Mouse (Mus musculus): Measurements from ENCODE around the gene BC034090.

Gene BC034090

DNA sequence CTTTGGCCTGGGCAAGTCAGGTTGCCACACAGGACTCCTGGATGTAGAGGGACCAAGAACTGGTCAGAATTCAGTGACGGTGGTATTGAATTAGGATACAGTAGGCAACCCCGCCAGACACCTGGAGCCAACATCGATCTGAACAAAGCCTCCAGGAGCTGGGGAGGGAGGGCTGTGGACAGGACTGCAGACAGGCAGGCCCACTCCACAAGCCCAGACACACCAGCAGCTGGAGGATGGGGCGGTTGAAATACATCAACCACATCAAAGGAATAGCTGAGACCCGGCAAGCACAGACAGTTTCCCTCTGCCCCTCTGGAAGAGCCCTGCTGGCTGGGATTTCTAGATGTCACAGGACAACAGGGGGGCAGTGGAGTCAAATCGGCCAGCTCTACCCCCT lies 27.4 kb downstream of the BC034090 start:
- no peak for DNase-seq (ENCODE audit: low spot score in 2 of 2)

DNA sequence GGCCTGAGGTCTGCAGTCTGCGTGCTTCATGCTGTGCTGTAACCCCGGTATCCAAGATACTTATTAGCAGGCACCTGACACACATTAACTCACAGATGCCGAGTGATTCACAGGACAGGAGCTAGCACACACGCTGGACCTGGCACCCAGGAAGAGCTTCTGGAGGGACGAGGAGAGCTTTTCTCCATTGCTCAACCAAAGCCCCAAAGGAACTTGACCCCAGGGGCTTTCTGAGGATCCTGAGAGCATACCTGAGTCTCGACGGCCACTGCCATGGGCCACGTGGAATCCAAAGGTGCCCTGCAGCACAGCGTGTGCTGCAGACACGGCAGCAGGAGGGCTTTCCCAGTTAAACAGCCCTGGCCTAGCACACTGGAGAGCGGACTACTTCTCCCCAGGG lies 27.9 kb downstream of the BC034090 start:
- no peak for DNase-seq (ENCODE audit: low spot score in 2 of 2)

DNA sequence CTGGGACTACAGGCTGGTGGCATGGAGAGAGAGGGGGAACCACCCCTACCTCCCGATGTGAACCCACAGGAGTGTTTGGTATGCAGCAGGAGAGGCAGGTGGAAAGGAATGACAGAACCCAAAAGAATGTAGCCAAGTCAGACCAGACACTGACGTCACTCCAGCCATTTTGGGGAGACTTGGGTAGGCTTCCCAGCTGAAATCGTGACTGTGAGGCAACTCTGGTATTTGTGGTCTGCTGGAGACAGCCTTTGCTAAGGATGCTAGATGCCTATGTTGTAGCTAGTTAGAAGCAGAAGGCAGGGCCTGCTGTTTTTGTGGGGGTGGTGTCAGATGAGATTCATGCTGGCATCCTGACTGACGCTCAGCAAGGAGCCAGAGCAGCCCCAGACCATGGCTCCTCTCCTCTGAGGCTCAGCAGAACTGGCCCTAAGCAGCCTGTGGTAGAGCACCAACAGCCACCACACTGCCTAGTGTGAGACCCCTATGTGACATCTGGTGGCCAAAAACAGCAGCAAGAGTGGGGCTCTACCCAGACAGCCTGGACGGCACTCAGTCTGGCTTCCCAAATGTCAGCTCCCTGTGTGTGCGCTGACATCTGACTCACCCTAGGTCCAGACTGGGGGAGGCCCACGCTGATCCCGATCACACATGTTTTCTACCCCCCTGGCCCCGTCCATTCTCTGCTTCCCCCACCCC lies 29.0 kb downstream of the BC034090 start:
- no peak for DNase-seq (ENCODE audit: low spot score in 2 of 2)

DNA sequence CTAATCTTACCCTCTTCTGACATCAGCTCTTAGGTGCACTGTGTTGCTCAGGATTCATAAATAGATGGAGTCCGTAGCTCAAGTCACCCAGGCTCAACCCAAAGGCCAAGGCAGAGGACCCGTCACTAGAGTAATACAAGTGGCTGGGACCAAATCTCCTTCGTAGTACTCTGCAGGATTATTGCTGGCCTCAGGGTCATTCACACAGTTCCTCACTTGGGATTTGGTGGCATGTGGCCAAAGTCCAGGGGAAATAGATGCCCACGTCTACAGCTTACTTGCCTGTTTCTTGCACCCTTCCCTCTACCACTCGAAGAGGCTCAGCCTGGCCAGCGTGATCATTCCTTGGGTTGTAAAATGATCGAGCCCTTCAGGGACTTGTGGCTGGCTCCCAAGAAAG lies 30.3 kb downstream of the BC034090 start:
- DNase-seq (ENCODE audit: low spot score in 2 of 2): no peak

DNA sequence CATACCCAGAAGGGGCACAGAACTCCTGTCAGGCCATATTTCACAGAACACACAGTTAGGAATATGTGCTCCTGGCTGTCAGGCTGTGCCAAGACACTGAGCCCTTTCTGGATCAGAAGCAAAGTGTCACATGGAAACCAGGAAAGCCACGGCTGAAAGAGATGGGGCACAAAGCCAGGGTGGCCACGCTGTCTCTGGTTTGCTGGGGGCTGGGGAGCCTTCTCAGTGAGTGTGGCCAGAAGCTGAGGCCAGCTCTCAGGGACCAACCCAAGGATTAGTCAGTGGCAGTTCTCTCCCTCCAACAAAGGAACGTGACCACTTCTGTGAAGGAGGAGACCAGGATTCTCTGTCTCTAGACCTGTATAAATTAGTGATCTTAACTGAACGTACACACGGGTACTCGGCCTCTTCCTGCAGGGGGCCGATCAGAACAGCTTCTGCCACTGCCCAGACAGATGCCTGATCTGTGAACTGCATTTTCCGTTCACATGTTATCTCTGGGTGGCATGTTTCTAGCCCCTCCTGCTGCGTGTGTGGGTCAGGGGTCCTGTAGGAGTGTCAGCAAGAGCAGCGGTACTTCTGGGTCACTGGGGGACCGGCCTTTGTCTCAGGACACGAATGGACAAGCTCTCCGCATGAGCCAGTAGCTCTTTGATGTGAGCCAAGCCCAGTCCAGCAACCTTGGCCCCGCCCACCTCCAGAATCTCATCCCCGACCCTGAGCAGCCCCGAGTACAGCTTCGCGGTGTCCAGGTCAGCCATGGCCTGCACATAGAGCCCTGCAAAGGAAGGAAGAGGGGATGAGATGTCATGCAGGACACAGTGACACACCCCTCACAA lies 31.1 kb downstream of the BC034090 start:
- no peak for DNase-seq (ENCODE audit: low spot score in 2 of 2)

DNA sequence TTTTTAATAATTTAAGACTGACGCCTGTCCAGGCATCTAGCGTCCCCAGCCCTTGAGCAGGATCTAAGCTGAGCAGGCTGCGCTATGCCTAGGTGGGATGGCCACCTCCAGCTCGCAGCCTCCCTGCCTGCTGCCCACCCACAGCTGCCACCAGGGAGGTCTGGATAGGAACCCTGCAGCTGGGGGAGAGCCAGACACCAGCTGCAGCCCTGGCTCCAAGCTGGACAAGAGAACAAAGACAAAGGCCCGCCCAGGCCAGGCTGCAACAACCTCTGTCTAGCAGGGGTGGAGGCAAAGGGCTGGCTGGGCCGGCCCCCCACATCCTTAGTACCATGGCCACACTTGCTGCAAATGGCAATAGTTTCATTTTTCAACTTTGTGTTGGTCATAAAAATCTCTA lies 31.8 kb downstream of the BC034090 start:
- DNase-seq (ENCODE audit: low spot score in 2 of 2): no peak

DNA sequence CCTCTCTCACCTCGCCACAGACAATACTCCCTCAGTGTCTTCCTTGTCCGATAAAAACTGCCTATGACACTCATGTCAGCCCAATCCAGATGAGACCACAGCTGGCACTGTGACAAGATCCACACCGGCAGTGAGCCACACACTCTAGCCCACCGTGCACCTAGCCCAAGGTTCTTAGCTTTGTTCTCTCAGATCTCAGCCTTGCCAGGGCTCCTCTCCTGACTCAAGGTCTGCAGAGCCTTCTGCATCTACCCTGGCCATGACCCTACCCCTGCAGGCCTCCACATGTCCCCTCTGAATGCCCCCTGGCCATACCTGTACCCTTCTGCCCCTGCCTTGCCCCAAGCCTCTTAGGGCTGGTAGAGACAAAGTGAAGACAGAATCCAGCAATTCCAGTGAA lies 32.2 kb downstream of the BC034090 start:
- no peak for DNase-seq (ENCODE audit: low spot score in 2 of 2)

DNA sequence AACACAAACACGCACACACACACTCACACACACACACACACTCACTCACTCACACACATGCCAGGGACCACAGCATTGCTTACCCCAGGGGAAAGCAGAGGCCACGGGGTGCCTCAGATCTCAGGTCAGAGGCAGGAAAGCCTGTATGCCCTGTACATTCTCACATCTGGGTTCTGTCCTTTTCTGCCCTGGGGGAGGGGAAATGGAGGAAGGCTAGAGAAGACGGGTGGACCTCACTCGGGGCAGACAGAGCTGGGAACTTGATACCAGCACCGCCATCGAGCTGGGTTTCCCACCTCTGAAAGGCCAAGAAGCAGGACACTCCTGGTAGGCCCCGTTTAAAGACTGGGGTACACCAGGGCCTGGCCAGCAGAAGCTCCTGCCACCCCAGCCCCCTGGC lies 33.2 kb downstream of the BC034090 start:
- DNase-seq (ENCODE audit: low spot score in 2 of 2): no peak

DNA sequence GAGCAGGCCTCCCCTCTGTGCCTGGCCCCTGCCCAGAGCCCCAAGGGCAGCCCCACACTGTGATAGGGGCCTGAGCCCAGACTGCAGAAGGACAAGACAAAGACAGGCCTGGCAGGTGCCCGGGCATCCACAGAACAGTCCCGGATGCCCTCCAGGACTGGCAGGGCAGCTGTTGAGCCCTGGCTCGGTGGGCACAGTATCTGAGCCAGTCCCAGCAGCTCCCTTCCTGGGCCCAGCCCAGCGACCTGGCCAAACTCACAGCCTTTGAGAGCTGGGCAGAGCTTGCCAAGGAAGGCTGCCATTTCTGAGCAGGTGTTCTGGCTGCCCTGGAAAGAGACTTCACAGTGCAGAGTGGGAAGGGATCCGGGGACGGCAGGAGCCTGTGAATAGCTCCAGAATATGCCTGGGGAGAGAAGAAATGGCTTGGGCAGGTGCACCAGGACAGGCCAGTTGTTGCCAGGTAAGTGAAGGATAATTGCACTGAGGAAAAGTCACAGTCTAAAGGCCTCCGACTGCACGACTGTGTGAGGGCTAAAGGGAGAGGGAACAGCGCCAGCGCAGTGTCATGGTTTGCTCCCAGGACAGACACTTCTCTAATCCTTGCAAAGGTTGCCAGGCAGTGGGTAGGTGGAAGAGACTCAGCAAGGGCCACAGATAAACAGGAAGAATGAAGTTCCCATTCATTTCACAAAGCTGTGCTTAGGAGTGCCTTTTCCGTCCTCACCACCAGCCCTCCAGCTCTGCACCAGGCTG lies 34.1 kb downstream of the BC034090 start:
- no peak for DNase-seq (ENCODE audit: low spot score in 2 of 2)

DNA sequence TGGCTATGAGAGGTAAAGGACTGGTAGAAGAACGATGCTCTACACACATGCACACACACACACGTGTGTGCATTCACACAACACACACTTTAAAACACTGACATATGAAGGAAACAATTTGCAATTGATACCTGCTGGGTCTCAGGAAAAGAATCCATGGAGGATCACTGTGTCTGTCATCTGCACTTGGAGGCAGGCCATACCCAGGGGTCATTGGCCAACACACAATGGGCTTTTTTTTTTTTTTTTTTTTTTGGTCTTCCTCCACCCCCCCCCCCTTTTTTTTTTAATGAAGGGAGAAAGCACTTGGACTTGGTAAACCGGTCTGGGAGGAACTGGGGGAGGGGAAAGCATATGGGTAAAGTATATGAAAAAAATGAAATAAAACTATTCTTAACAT lies 36.4 kb downstream of the BC034090 start:
- DNase-seq (ENCODE audit: low spot score in 2 of 2): no peak

DNA sequence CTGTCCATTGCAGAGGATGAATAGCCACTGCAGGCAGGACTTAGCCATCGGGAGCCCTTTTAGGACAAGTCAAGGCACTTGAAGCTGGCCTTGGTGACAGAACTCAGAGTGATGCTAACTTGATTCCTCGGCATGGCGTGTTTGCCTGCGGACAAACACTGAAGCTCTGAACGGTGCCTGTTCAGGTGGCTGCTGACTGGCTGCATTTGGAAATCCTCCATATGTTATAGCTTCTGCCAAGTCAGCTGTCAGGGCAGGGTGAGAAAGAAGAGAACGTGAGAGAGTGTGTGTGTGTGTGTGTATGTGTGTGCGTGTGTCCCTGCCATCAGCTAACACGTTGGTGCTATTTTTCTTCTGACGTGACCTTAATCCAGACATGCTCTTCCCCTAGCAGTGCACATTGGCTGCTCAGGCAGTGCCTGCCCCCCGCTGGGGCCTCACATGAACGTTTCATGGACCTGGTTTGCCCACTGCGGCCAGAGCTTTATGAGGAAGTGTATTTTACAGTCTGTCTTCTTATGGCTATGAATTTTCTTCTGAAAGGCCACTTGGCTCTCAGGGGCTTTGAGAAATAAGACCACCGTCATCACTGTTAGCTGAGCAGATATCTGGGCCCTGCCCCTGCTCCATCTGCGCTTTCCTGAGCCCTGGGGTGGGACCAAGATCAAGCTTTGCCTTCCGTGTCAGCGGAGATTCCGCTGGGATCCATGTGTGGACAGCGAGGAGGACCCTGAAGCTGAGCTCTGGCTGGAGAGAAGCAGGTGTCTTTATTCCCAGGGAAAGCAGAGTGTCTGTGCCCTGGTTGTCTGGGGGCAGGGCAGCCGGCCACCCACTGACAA lies 38.2 kb downstream of the BC034090 start:
- DNase-seq (ENCODE audit: low spot score in 2 of 2): no peak

DNA sequence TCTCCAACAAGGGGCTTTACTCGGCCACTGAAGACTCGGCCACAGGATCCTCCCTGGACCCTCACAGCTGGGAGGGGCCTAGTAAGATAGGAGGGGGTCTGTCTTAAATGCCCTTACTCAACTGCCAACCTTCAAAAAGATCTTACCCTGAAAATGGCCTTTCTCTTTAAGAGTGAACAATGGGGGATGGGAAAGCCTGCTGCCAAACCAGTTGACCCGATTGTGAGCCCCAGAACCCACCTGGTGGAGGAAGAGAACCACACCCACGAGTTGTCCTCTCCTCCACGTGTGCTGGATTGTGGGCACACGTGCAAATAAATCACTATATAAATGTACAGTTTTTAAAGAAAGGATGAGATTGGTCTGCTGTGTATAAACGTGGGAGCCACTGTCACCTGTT lies 38.9 kb downstream of the BC034090 start:
- no peak for DNase-seq (ENCODE audit: low spot score in 2 of 2)

DNA sequence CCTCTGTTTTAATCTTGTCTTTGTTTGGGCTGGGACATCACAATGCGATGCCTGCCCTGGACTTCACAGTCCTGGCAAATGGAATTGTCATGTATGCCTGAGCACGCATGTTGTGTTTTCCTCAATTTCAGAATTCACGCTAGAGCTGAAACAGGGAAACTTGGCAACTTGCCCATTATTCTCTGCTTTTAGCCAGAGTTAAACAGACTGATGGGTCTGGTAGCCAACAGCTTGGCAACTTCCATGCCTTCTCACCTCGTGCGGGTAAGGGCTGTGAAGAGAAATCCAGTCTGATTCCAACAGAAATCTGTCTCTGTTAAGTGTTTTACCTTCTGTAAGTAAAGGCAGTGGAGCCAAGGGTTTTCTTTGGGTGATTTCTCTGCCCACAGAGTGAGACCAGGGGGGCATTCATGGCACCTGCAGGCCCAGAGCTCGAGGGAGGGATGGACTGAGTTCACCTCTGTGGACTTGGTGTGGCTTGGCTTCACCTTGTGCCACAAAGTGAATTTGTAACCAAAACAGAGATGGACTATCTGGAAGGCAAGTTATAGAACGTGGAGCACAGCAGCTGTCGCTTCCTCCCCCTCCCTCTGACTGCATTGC lies 39.6 kb downstream of the BC034090 start:
- no peak for DNase-seq (ENCODE audit: low spot score in 2 of 2)

DNA sequence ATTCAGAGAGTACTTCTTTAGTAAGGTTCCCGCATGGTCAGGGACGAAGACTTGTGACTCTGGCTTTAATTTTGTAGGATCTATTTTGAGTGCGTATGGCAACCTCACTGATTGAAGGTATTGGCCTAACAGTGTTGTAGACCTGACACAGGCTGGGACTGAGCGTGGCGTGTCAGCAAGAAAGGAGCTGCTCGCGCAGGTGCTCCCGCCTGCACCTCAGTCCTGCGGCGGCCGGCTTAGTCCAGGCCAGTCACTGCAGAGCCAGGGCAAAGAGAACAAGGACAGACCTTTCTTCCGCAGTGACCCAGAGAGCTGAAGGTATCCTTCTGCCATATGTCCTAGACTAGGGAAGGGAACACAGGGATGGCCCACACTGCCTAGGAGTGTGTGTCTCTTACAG lies 40.3 kb downstream of the BC034090 start:
- no peak for DNase-seq (ENCODE audit: low spot score in 2 of 2)

DNA sequence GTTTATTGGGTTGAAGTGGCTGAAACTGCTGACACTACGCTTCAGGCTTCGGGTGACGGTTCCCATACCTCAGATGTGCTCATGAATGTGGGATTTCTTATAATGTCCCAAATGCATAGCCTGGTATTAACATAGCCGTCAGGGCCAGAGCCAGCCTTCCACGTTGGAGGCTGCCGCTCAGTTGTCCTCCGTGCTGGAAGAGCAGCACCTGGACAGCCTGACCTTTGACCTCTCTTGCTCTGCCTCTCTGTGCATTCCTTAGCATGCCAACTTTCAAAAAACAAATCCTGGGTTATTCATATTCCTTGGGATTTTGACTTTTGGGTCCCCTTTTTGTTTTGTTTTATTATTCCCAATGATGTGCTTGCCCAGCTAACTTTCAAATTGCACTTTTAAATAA lies 41.1 kb downstream of the BC034090 start:
- no peak for DNase-seq (ENCODE audit: low spot score in 2 of 2)

DNA sequence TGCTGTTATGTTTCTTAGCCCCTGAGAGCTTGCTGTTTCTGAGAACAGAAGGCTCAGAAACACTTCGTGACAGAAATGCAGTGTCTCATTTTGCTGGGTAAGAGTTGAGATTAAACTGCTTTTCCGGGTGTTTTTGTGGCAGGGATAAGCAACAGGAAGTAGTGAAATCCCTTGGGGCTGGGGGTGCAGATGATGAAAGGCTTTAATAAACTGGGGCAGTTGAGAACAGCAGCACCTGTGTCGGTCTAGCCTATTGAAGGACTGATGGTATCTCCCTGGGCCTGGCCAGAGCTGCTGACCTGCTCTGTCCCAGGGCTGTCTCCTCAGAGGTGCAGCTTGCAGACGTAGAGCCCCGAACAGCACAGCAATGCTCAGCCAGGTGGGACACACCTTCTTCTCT lies 41.8 kb downstream of the BC034090 start:
- DNase-seq (ENCODE audit: low spot score in 2 of 2): no peak

DNA sequence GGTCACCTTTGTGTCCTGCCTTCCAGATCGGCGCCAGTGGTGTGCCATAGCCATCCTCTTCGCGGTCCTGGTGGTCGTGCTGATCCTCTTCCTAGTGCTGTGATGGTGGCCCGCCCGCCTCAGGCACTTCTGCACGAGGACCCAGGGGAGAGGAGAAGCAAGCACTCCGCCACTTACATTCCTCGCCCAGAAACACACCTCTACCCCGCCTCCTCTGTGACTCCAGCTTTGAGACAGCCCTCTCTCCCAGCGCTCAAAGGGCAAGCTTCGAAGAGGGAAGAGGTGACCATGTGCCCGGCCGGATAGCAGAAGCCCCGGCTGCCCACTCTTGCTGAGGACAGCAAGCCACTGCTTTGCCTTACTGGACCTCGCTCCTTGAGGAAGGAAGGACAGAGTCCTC lies 42.3 kb downstream of the BC034090 start:
- DNase-seq (ENCODE audit: low spot score in 2 of 2): no peak

DNA sequence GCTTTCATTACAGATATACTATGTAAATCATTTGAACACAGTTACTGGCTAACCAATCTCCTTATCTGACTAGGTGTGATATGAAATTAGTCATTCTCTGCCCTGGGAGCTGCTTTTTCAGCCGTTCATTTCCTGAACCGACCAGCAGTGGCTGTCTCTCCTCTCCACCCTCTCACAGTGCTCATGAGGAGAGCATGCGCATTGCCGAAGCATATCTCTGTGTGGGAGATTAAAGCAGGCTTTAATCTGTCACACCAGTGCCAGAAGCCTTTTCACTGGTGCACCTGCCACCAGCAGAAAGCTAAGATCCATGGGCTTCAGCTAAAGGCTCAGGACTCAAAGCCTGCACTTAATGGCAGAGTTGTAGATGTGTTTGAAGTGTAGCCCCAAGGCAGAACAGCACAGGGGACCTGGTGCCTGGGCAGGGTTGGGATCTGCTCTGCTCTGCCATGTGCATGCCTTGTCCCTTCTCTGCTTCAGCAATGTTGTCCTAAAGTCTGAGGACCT lies 42.8 kb downstream of the BC034090 start:
- DNase-seq (ENCODE audit: low spot score in 2 of 2): no peak

DNA sequence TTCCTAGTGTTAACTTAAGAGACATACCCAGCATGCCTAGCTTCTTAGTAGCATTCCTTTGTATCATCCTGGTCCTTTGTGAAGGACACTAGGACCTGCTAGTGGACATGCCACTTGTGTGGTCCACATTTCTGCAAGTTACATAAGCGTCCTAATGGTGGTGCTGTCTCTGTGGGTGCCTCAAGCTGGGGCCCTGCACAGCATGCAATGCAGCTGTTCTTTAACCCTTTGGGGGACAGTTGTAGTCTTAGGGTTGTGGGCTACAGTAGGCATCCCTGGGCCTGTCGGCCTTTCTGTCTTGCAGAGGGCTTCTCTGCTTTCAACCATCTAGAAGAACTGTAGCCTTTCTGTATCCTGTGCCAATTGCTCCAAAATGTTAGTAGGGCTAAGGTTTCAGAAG lies 43.3 kb downstream of the BC034090 start:
- no peak for DNase-seq (ENCODE audit: low spot score in 2 of 2)

DNA sequence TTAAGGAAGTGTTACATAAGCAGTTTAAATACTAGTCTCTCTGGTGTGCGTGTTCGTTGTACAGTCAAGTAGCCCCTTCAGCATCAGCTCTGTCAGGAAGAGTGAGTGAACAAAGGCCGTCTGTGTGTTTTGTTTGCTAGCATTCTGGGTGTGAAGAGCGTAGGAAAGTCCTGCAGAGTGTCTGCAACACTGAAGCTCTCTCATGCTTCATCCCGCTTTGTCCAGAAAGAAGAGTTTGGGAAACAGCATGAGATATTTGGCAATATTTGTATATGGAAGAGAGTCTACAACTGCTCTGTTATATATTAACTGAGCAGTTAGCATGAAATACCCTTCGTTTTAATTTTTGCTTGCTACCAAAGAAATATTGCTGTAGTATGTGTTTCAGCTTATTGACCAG lies 44.7 kb downstream of the BC034090 start:
- DNase-seq (ENCODE audit: low spot score in 2 of 2): no peak

DNA sequence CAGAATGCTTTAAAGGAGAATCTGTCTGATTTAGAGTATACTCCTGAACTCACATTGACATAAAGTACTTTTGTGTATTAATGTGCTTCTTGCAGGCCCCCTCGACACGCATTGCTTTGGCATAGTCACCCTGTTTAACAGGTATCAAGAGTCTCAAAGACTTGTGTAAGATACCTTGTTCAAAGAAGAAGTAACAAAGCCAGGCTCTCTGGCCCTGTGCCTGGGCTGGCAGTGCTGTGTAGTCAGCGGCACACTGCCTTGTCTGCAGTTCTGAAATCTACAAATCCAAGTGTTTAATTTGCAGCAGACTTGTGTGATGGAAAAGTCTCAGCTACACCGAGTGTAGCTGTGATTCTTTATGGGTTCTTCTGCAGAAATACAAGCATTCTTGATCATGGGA lies 47.6 kb downstream of the BC034090 start:
- no peak for DNase-seq (ENCODE audit: low spot score in 2 of 2)

Measured in spleen, postnatal 14 days (tissue).